Mouse (Mus musculus): ENCODE results near the gene Hoxa4.

Gene Hoxa4

GRCm38 (mm10) chr6:52202362-52203120, 11.0 kb upstream of the Hoxa4 start:
- no peak for DNase-seq

- no peak for DNase-seq
These were observed 9.7 kb upstream of the Hoxa4 start for GRCm38 (mm10) chr6:52201269-52201668.

GRCm38 (mm10) chr6:52200751-52201250, 9.2 kb upstream of the Hoxa4 start:
- no peak for DNase-seq

- no peak for DNase-seq
These were observed 8.7 kb upstream of the Hoxa4 start for GRCm38 (mm10) chr6:52200073-52200750.

- no peak for DNase-seq
These were observed 5.7 kb upstream of the Hoxa4 start for GRCm38 (mm10) chr6:52197271-52197670.

GRCm38 (mm10) chr6:52196811-52197210, 5.3 kb upstream of the Hoxa4 start:
- no peak for DNase-seq

GRCm38 (mm10) chr6:52194690-52195089, 3.1 kb upstream of the Hoxa4 start:
- no peak for DNase-seq

GRCm38 (mm10) chr6:52191860-52192550, 452 bp upstream of the Hoxa4 start:
- peak; percentile 82 for DNase-seq

GRCm38 (mm10) chr6:52190410-52190809, 1.1 kb downstream of the Hoxa4 start:
- DNase-seq: no peak

GRCm38 (mm10) chr6:52189909-52190308, 1.6 kb downstream of the Hoxa4 start:
- DNase-seq: no peak

GRCm38 (mm10) chr6:52189172-52189591, 2.4 kb downstream of the Hoxa4 start:
- no peak for DNase-seq

GRCm38 (mm10) chr6:52186500-52186899, 5.1 kb downstream of the Hoxa4 start:
- DNase-seq: no peak

- no peak for DNase-seq
These were observed 5.7 kb downstream of the Hoxa4 start for GRCm38 (mm10) chr6:52185834-52186233.

GRCm38 (mm10) chr6:52185222-52185621, 6.3 kb downstream of the Hoxa4 start:
- no peak for DNase-seq

- no peak for DNase-seq
These were observed 6.9 kb downstream of the Hoxa4 start for GRCm38 (mm10) chr6:52184668-52185067.

GRCm38 (mm10) chr6:52183311-52184080, 8.1 kb downstream of the Hoxa4 start:
- no peak for DNase-seq

GRCm38 (mm10) chr6:52182793-52183192, 8.8 kb downstream of the Hoxa4 start:
- DNase-seq: no peak

- DNase-seq: no peak
These were observed 9.5 kb downstream of the Hoxa4 start for GRCm38 (mm10) chr6:52182030-52182429.

- DNase-seq: no peak
These were observed 10.8 kb downstream of the Hoxa4 start for GRCm38 (mm10) chr6:52180726-52181125.

GRCm38 (mm10) chr6:52180213-52180710, 11.3 kb downstream of the Hoxa4 start:
- no peak for DNase-seq

GRCm38 (mm10) chr6:52179690-52180089, 11.9 kb downstream of the Hoxa4 start:
- DNase-seq: no peak

GRCm38 (mm10) chr6:52178918-52179665, 12.5 kb downstream of the Hoxa4 start:
- no peak for DNase-seq

Data from retina, postnatal 1 day (tissue).